Comparison of ENCODE assay signal across 28 mouse cellular contexts in the genomic region with DNA sequence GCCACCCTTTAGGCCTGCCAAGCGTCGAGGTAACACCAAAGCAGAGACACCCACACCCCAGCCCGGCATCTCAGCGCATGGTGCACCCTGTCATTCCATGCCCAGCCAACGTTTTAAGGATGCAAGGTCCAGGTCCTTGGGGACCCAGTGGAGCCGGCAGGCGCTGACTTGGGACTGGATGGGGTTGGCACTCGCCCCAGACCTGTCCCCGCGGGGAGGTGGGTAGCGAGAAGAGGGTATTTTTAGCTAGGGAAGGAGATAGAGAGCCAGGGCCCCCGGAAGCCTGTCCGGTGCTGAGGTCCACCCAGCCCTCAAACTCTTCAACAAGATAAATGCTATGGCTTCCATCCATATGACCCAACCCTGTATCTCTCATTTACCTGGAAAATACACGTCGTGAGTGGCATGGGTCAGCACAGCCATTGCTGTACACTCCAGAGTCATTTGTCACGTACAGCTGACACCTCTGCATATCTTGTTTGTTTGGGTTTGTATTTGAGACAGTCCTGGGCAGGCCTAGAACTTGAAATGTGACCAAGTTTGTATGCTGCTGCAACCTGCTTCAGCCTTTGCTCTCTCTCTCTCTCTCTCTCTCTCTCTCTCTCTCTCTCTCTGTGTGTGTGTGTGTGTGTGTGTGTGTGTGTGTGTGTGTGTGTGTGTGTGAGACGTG. TPM values are rescaled to one million over a fixed set of nuclear protein-coding genes. Genes with fewer than 3 reads are reported as not detected.
A peak's percentile ranks its signal among the peaks of the same experiment; 100 is the strongest.
DNase-seq lines count a peak whose midpoint lies in the region; ATAC-seq and TF ChIP-seq lines count a peak whose summit lies in the region.
"Had no signal": no experiment of that assay in that cellular context is flagged by ENCODE, and none has a peak within 500 bp of the region (broad histone marks: within the 10 kb centered on the region; RNA-seq: fewer than 3 reads in every experiment).

No protein-coding gene starts in this region.

- H3K4me2 ChIP-seq in heart, embryonic 13.5 days: peak overlapping the region; percentile 35; the same call in 1 of the 2 replicates
- H3K4me2 ChIP-seq in heart, embryonic 16.5 days (ENCODE audit: low read depth, low read length): peak overlapping the region; percentile 27; the same call in 1 of the 2 replicates
- H3K4me2 ChIP-seq in heart, postnatal 0 days (ENCODE audit: low read depth, low read length): no peak overlapping the region
- H3K4me2 ChIP-seq: embryonic facial prominence, embryonic 12.5 days; embryonic facial prominence, embryonic 15.5 days; hindbrain, embryonic 13.5 days; intestine, embryonic 15.5 days had no signal

- DNase-seq in adrenal gland, postnatal 10 days: peak; percentile 30
- DNase-seq in adrenal gland, adult 18-20 months (ENCODE audit: low spot score in 2 of 2): no peak
- DNase-seq in heart, adult 11 months: no peak
- DNase-seq in heart, postnatal 25 days (ENCODE audit: low spot score): no peak
- DNase-seq in heart, postnatal 0 days (ENCODE audit: low spot score): peak; percentile 86
- no peak for DNase-seq in layer of hippocampus, adult 2 months (ENCODE audit: low spot score in 2 of 2)
- DNase-seq: adrenal gland, postnatal 14 days; cerebellum, adult 11 months; cerebellum, adult 2 months; cerebellum, adult 9-11 months; cerebellum, postnatal 25 days; forebrain, postnatal 0 days; gastrocnemius, adult 2 months; gastrocnemius, postnatal 14 days; kidney, adult 11 months; kidney, adult 8-10 months had no signal

- peak overlapping the region; percentile 82 for H3K27ac ChIP-seq in heart, embryonic 13.5 days (replicated peaks)
- H3K27ac ChIP-seq in heart, embryonic 16.5 days (ENCODE audit: low read length): peak overlapping the region; percentile 93
- peak overlapping the region; percentile 77 for H3K27ac ChIP-seq in heart, postnatal 0 days (ENCODE audit: low read depth)
- no peak overlapping the region for H3K27ac ChIP-seq in layer of hippocampus, adult 2 months
- H3K27ac ChIP-seq: embryonic facial prominence, embryonic 12.5 days; embryonic facial prominence, embryonic 15.5 days; gastrocnemius, adult 2 months; heart, adult 2 months; hindbrain, embryonic 10.5 days; hindbrain, embryonic 13.5 days; intestine, embryonic 15.5 days had no signal

- 31% methylated on average over 17 of the region's 17 CpGs for WGBS in heart, embryonic 13.5 days
- WGBS in heart, embryonic 16.5 days: 36% methylated on average over 17 of the region's 17 CpGs
- 25% methylated on average over 17 of the region's 17 CpGs for WGBS in heart, postnatal 0 days

- no peak for TF ChIP-seq EP300 in heart, postnatal 0 days (IDR thresholded peaks at IDR 0.05; ENCODE audit: low read depth)

- no peak overlapping the region for H3K4me3 ChIP-seq in heart, embryonic 13.5 days
- no peak overlapping the region for H3K4me3 ChIP-seq in heart, embryonic 16.5 days (ENCODE audit: low read length)
- H3K4me3 ChIP-seq in heart, postnatal 0 days (ENCODE audit: low read depth, low read length): no peak overlapping the region
- H3K4me3 ChIP-seq in layer of hippocampus, adult 2 months: no peak overlapping the region
- H3K4me3 ChIP-seq: embryonic facial prominence, embryonic 12.5 days; embryonic facial prominence, embryonic 15.5 days; gastrocnemius, adult 2 months; heart, adult 2 months; hindbrain, embryonic 10.5 days; hindbrain, embryonic 13.5 days; intestine, embryonic 15.5 days had no signal

- H3K9me3 ChIP-seq in heart, embryonic 13.5 days: no peaks in the 10 kb centered on the region
- H3K9me3 ChIP-seq in heart, embryonic 16.5 days (replicated peaks; ENCODE audit: control insufficient read depth, low read length): no peaks in the 10 kb centered on the region
- no peaks in the 10 kb centered on the region for H3K9me3 ChIP-seq in heart, postnatal 0 days (replicated peaks; ENCODE audit: control insufficient read depth, low read length)
- H3K9me3 ChIP-seq: embryonic facial prominence, embryonic 12.5 days; embryonic facial prominence, embryonic 15.5 days; hindbrain, embryonic 10.5 days; hindbrain, embryonic 13.5 days; intestine, embryonic 15.5 days had no signal

- no peak for TF ChIP-seq CTCF in heart, postnatal 0 days (IDR thresholded peaks at IDR 0.05; ENCODE audit: low read depth)
- TF ChIP-seq CTCF in layer of hippocampus, adult 2 months (conservative IDR thresholded peaks at IDR 0.05): no peak

- peak; percentile 49; the same call in 1 of the 2 replicates for ATAC-seq in heart, embryonic 13.5 days (ENCODE audit: extremely low read depth, insufficient number of reproducible peaks, low FRiP score, low TSS enrichment)
- ATAC-seq in heart, embryonic 16.5 days (replicated peaks; ENCODE audit: extremely low read depth, insufficient read depth, low FRiP score): peak; percentile 92
- ATAC-seq in heart, postnatal 0 days (ENCODE audit: insufficient read depth, low read depth): peak; percentile 95
- ATAC-seq: activated CD4-positive, CD25-positive, alpha-beta regulatory T cell, adult 4 months; forebrain, embryonic 14.5 days; forebrain, postnatal 0 days; hindbrain, embryonic 16.5 days; intestine, embryonic 15.5 days had no signal

- H3K4me1 ChIP-seq in heart, embryonic 13.5 days: peaks cover 19% of the 10 kb centered on the region
- peaks cover 27% of the 10 kb centered on the region for H3K4me1 ChIP-seq in heart, embryonic 16.5 days (ENCODE audit: control insufficient read depth, insufficient read depth, low read length)
- peaks cover 17% of the 10 kb centered on the region for H3K4me1 ChIP-seq in heart, postnatal 0 days (ENCODE audit: control insufficient read depth, insufficient read depth)
- H3K4me1 ChIP-seq: embryonic facial prominence, embryonic 12.5 days; hindbrain, embryonic 10.5 days; hindbrain, embryonic 13.5 days; intestine, embryonic 15.5 days had no signal

- H3K27me3 ChIP-seq in heart, embryonic 13.5 days (replicated peaks): peaks cover 24% of the 10 kb centered on the region
- H3K27me3 ChIP-seq in heart, embryonic 16.5 days (ENCODE audit: control insufficient read depth, insufficient read depth, low read length): no peaks in the 10 kb centered on the region
- H3K27me3 ChIP-seq in heart, postnatal 0 days (ENCODE audit: control insufficient read depth, insufficient read depth, low read length): no peaks in the 10 kb centered on the region
- H3K27me3 ChIP-seq: embryonic facial prominence, embryonic 15.5 days; intestine, embryonic 15.5 days had no signal

- H3K36me3 ChIP-seq in heart, embryonic 13.5 days: no peaks in the 10 kb centered on the region
- no peaks in the 10 kb centered on the region for H3K36me3 ChIP-seq in heart, embryonic 16.5 days (ENCODE audit: control insufficient read depth, insufficient read depth)
- no peaks in the 10 kb centered on the region for H3K36me3 ChIP-seq in heart, postnatal 0 days (replicated peaks; ENCODE audit: control insufficient read depth, insufficient read depth, low read length)
- H3K36me3 ChIP-seq: embryonic facial prominence, embryonic 12.5 days; embryonic facial prominence, embryonic 15.5 days; hindbrain, embryonic 10.5 days; hindbrain, embryonic 13.5 days; intestine, embryonic 15.5 days had no signal

- no peak overlapping the region for H3K9ac ChIP-seq in heart, embryonic 13.5 days
- H3K9ac ChIP-seq in heart, embryonic 16.5 days (ENCODE audit: low read length): peak overlapping the region; percentile 41; the same call in 1 of the 2 replicates
- no peak overlapping the region for H3K9ac ChIP-seq in heart, postnatal 0 days (replicated peaks; ENCODE audit: low read depth, low read length)
- H3K9ac ChIP-seq: embryonic facial prominence, embryonic 12.5 days; embryonic facial prominence, embryonic 15.5 days; forebrain, postnatal 0 days; hindbrain, embryonic 13.5 days; intestine, embryonic 15.5 days had no signal

- intact Hi-C loops in heart, postnatal 25 days (cut with DNase I): no loop called here

RNA-seq across cellular contexts. Expression of a gene that starts 17.1 kb away (rescaled TPM):
- total RNA-seq in adrenal gland, postnatal 10 days (2021): 1 to 10 TPM; 5.9 to 6.3 TPM
- total RNA-seq in adrenal gland, adult 18-20 months (2021): 1 to 10 TPM; 3.4 to 4.0 TPM
- polyA plus RNA-seq in heart, embryonic 13.5 days (2015; fragmentation: Nextera tagmentation; extraction: Ambion mirVana): 7.9 and 8.6 TPM in 2 replicates
- polyA plus RNA-seq in heart, embryonic 16.5 days (2015; fragmentation: Nextera tagmentation; extraction: Ambion mirVana): 21.2 and 23.9 TPM in 2 replicates
- 10 to 100 TPM; 25.7 to 28.8 TPM for total RNA-seq in heart, postnatal 25 days (2021)
- 83.1 and 104 TPM in 2 replicates for total RNA-seq in heart, postnatal 0 days (2014; rRNA removed; ENCODE audit: low replicate concordance)
- 33.9 and 35.5 TPM in 2 replicates for polyA plus RNA-seq in heart, postnatal 0 days (2015; fragmentation: Nextera tagmentation; extraction: Ambion mirVana)
- total RNA-seq in layer of hippocampus, adult 2 months (2021): 1 to 10 TPM; 2.5 to 3.3 TPM
- total RNA-seq: common myeloid progenitor, adult 5-6 weeks had no signal
- polyA plus RNA-seq: activated CD4-positive, CD25-positive, alpha-beta regulatory T cell, adult 4 months had no signal

RNA-seq across cellular contexts. Expression of a gene that starts 22.4 kb away (rescaled TPM):
- total RNA-seq in adrenal gland, postnatal 10 days (2021): 10 to 100 TPM; 16.8 to 24.2 TPM
- total RNA-seq in adrenal gland, adult 18-20 months (2021): 10 to 100 TPM; 20.1 to 26.1 TPM
- polyA plus RNA-seq in heart, embryonic 13.5 days (2015; fragmentation: Nextera tagmentation; extraction: Ambion mirVana): 12.7 and 13.3 TPM in 2 replicates
- polyA plus RNA-seq in heart, embryonic 16.5 days (2015; fragmentation: Nextera tagmentation; extraction: Ambion mirVana): 12.8 and 14.6 TPM in 2 replicates
- 1 to 10 TPM; 5.0 to 5.2 TPM for total RNA-seq in heart, postnatal 25 days (2021)
- total RNA-seq in heart, postnatal 0 days (2014; rRNA removed; ENCODE audit: low replicate concordance): 15.1 and 16.3 TPM in 2 replicates
- polyA plus RNA-seq in heart, postnatal 0 days (2015; fragmentation: Nextera tagmentation; extraction: Ambion mirVana): 10.7 and 11.0 TPM in 2 replicates
- total RNA-seq in layer of hippocampus, adult 2 months (2021): 10 to 100 TPM; 10.2 to 12.5 TPM

RNA-seq across cellular contexts. Expression of a gene that starts 22.7 kb away (rescaled TPM):
- 100 to 1,000 TPM; 432 to 465 TPM for total RNA-seq in adrenal gland, postnatal 10 days (2021)
- 100 to 1,000 TPM; 276 to 402 TPM for total RNA-seq in adrenal gland, adult 18-20 months (2021)
- polyA plus RNA-seq in heart, embryonic 13.5 days (2015; fragmentation: Nextera tagmentation; extraction: Ambion mirVana): 783 and 886 TPM in 2 replicates
- 1,043 and 1,129 TPM in 2 replicates for polyA plus RNA-seq in heart, embryonic 16.5 days (2015; fragmentation: Nextera tagmentation; extraction: Ambion mirVana)
- 100 to 1,000 TPM; 913 to 934 TPM for total RNA-seq in heart, postnatal 25 days (2021)
- 892 and 948 TPM in 2 replicates for total RNA-seq in heart, postnatal 0 days (2014; rRNA removed; ENCODE audit: low replicate concordance)
- polyA plus RNA-seq in heart, postnatal 0 days (2015; fragmentation: Nextera tagmentation; extraction: Ambion mirVana): 1,914 and 1,978 TPM in 2 replicates
- total RNA-seq in layer of hippocampus, adult 2 months (2021): 100 to 1,000 TPM; 196 to 229 TPM

RNA-seq across cellular contexts. Expression of a gene that starts 24.3 kb away (rescaled TPM):
- total RNA-seq in adrenal gland, postnatal 10 days (2021): 10 to 100 TPM; 27.6 to 34.5 TPM
- total RNA-seq in adrenal gland, adult 18-20 months (2021): 10 to 100 TPM; 28.3 to 31.3 TPM
- 31.9 and 33.2 TPM in 2 replicates for polyA plus RNA-seq in heart, embryonic 13.5 days (2015; fragmentation: Nextera tagmentation; extraction: Ambion mirVana)
- polyA plus RNA-seq in heart, embryonic 16.5 days (2015; fragmentation: Nextera tagmentation; extraction: Ambion mirVana): 31.7 and 34.9 TPM in 2 replicates
- 10 to 100 TPM; 18.3 to 18.8 TPM for total RNA-seq in heart, postnatal 25 days (2021)
- total RNA-seq in heart, postnatal 0 days (2014; rRNA removed; ENCODE audit: low replicate concordance): 25.8 and 28.9 TPM in 2 replicates
- 21.1 and 23.0 TPM in 2 replicates for polyA plus RNA-seq in heart, postnatal 0 days (2015; fragmentation: Nextera tagmentation; extraction: Ambion mirVana)
- total RNA-seq in layer of hippocampus, adult 2 months (2021): 10 to 100 TPM; 73.9 to 74.4 TPM

RNA-seq across cellular contexts. Expression of a gene that starts 29.8 kb away (rescaled TPM):
- total RNA-seq in adrenal gland, postnatal 10 days (2021): under 1 TPM; 0.27 to 0.42 TPM
- under 1 TPM; 0.48 to 0.93 TPM for total RNA-seq in adrenal gland, adult 18-20 months (2021)
- polyA plus RNA-seq in heart, embryonic 13.5 days (2015; fragmentation: Nextera tagmentation; extraction: Ambion mirVana): 0.78 and 1.0 TPM in 2 replicates
- polyA plus RNA-seq in heart, embryonic 16.5 days (2015; fragmentation: Nextera tagmentation; extraction: Ambion mirVana): 0.59 and 1.2 TPM in 2 replicates
- under 1 TPM; 0.13 to 0.22 TPM for total RNA-seq in heart, postnatal 25 days (2021)
- total RNA-seq in heart, postnatal 0 days (2014; rRNA removed; ENCODE audit: low replicate concordance): 0.62 TPM in 1 of 2 replicates, not detected in the other
- 0.49 and 0.67 TPM in 2 replicates for polyA plus RNA-seq in heart, postnatal 0 days (2015; fragmentation: Nextera tagmentation; extraction: Ambion mirVana)
- total RNA-seq in layer of hippocampus, adult 2 months (2021): 1 to 10 TPM in 1 of 2 experiments, under 1 TPM in 1; 0.79 to 1.9 TPM
- total RNA-seq: common myeloid progenitor, adult 5-6 weeks had no signal

Comparison
In these comparisons a context has a peak if more than half of its experiments do, and no peak if none do; other contexts are left out.
1. DNase-seq: peak in adrenal gland, postnatal 10 days (single experiment) and heart, postnatal 0 days (single experiment); none in adrenal gland, adult 18-20 months (0 of 2), heart, adult 11 months (single experiment), heart, postnatal 25 days (single experiment) and layer of hippocampus, adult 2 months (0 of 2).
2. Peak in every context shown above with its lines, with median percentiles within 50 percentile points of each other: ATAC-seq.